Mouse (Mus musculus): ENCODE data around the gene Smarcd3. TPM values are rescaled to one million over a fixed set of nuclear protein-coding genes. Genes with fewer than 3 reads are reported as not detected.

Gene Smarcd3
- total and polyA plus RNA-seq, 3 experiments = 1.3 to 2.2 TPM; not detected in 1

DNA sequence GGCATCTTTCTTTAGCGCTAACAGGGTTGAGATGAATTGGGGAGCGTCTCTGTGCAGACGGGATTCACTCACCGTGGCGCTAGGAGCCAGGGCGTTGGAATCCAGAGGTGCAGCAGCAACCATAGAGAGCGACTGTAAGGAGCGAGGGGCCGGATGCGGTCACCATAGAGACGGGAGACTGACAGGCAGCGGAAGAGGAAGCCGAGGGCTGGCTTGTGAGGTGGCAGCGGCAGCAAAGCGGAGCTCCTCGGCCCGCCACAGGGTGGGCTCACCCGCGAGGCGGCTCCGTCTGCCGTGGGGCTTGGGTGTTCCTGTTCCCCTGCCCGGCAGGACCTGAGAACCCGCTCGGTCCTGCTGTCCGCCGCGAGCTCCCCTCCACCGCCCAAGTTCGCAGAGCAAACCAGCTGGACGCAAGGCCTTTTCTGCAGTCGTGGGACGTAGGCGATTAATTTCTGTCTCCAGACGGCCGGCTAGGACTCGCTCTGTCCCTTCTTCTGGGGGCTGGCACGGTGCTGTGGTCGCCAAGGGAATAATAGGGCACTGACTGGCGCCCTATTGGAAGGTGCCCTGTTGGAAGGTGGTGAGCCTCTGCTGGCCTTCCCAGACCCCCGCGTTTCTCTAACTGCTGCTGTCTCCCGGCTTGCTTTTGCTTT is 37.5 kb downstream of the Smarcd3 start, which contains the start of gene Chpf2:
Gene Chpf2 (plus strand): TSS at position 195 of the 653 bp plus-strand sequence.
- Histone ChIP-seq H3K9me3 (replicated peaks; ENCODE audit: low read length) (no peaks in the 10 kb centered on the region), H3K79me2 (replicated peaks; ENCODE audit: control insufficient read depth, extremely low read depth, insufficient read depth, poor library complexity, severe bottlenecking) (peaks cover 19% of the 10 kb centered on the region), H3K4me3 (replicated peaks in 1 of 3; ENCODE audit: low read depth in 2 of 3, low read length in 2 of 3, poor library complexity in 1 of 3) (peak within 1 kb of the TSS; percentile 88 to 98 (median 90)), H3K36me3 (replicated peaks in 1 of 2; ENCODE audit: control insufficient read depth in 1 of 2, insufficient read depth in 1 of 2, low read length in 1 of 2) (peaks cover 35 to 39% of the 10 kb centered on the region in 2 experiments), H3K4me1 (ENCODE audit: control insufficient read depth in 1 of 2, insufficient read depth in 2 of 2) (peaks cover 8 to 24% of the 10 kb centered on the region in 2 experiments), H3K4me2 (ENCODE audit: insufficient read depth, low read depth, poor library complexity, severe bottlenecking) (peak within 1 kb of the TSS; percentile 51), H3K27ac (ENCODE audit: insufficient read depth, low read depth) (peak within 1 kb of the TSS; percentile 18; the same call in 1 of the 2 replicates), H3K27me3 (replicated peaks) (no peaks in the 10 kb centered on the region), H3K9ac (ENCODE audit: insufficient read depth, low read depth) (peak within 1 kb of the TSS; percentile 77)
- dilution Hi-C loops (cut with MboI; ENCODE audit: extremely low pct_ligation_motif_present, extremely low pct_unique_long_range_greater_than_20kb, low sequenced_read_pairs) (no loop called here), in situ Hi-C loops (cut with MboI; ENCODE audit: low pct_ligation_motif_present, low pct_unique_long_range_greater_than_20kb, low sequenced_read_pairs) (no loop called here)
- peak; percentile 83 for DNase-seq (ENCODE audit: extremely low read depth)
- peak; percentile 86 for TF ChIP-seq NELFE (IDR thresholded peaks at IDR 0.05; ENCODE audit: low read depth, low read length)
- TF ChIP-seq ELF1 (IDR thresholded peaks at IDR 0.05; ENCODE audit: low read depth, low read length) = peak; percentile 91
- TF ChIP-seq ETS1 (conservative IDR thresholded peaks at IDR 0.05; ENCODE audit: low read depth, low read length) = no peak
- TF ChIP-seq PAX5 (IDR thresholded peaks at IDR 0.05; ENCODE audit: low read length) = no peak
- TF ChIP-seq RCOR1 (conservative IDR thresholded peaks at IDR 0.05; ENCODE audit: low read depth, low read length) = no peak
- TF ChIP-seq USF1 (IDR thresholded peaks at IDR 0.05; ENCODE audit: low read depth, low read length) = no peak
- peak; percentile 40; the same call in 1 of the 2 replicates for TF ChIP-seq GABPA (IDR thresholded peaks at IDR 0.05; ENCODE audit: insufficient replicate concordance, low read depth, low read length)
- TF ChIP-seq SMC3 (IDR thresholded peaks at IDR 0.05; ENCODE audit: low read depth, low read length) = no peak
- TF ChIP-seq MEF2A (IDR thresholded peaks at IDR 0.05; ENCODE audit: borderline replicate concordance, low read depth, low read length) = no peak
- peak; percentile 91 for TF ChIP-seq HCFC1 (IDR thresholded peaks at IDR 0.05; ENCODE audit: low read depth, low read length)
- TF ChIP-seq ZMIZ1 (IDR thresholded peaks at IDR 0.05; ENCODE audit: low read depth, low read length) = peak; percentile 73
- TF ChIP-seq CTCF (conservative IDR thresholded peaks at IDR 0.05 in 1 of 2, IDR thresholded peaks at IDR 0.05 in 1 of 2; ENCODE audit: low read depth in 2 of 2, low read length in 2 of 2) = no peak
- TF ChIP-seq USF2 (conservative IDR thresholded peaks at IDR 0.05; ENCODE audit: low read depth, low read length) = no peak
- TF ChIP-seq TBP (conservative IDR thresholded peaks at IDR 0.05; ENCODE audit: low read depth, low read length) = peak; percentile 57; the same call in 1 of the 2 replicates
- peak; percentile 87 for TF ChIP-seq POLR2A (IDR thresholded peaks at IDR 0.05; ENCODE audit: low read depth, low read length)
- no peak for TF ChIP-seq UBTF (IDR thresholded peaks at IDR 0.05; ENCODE audit: low read depth, low read length)
- no peak for TF ChIP-seq MAZ (IDR thresholded peaks at IDR 0.05; ENCODE audit: low read depth, low read length)
- TF ChIP-seq ZNF384 (IDR thresholded peaks at IDR 0.05; ENCODE audit: low read depth, low read length) = no peak
- no peak for TF ChIP-seq CHD2 (IDR thresholded peaks at IDR 0.05; ENCODE audit: low read length)
- no peak; the same call in 1 of the 2 replicates for TF ChIP-seq MAX (IDR thresholded peaks at IDR 0.05; ENCODE audit: low read length)
- TF ChIP-seq JUND (conservative IDR thresholded peaks at IDR 0.05; ENCODE audit: low read depth, low read length) = no peak
- no peak for TF ChIP-seq MXI1 (IDR thresholded peaks at IDR 0.05; ENCODE audit: low read depth, low read length)
- TF ChIP-seq MYC (IDR thresholded peaks at IDR 0.05; ENCODE audit: low read depth, low read length) = no peak
- TF ChIP-seq RAD21 (IDR thresholded peaks at IDR 0.05; ENCODE audit: low read depth, low read length) = no peak
- no peak for TF ChIP-seq CHD1 (IDR thresholded peaks at IDR 0.05; ENCODE audit: low read depth, low read length)
- TF ChIP-seq SIN3A (IDR thresholded peaks at IDR 0.05; ENCODE audit: low read length) = peak; percentile 94
- TF ChIP-seq MAFK (IDR thresholded peaks at IDR 0.05; ENCODE audit: insufficient replicate concordance, low read length) = no peak
- 0 out of 2 replicates have a peak, but pooled peaks have one; percentile 34 for TF ChIP-seq NRF1 (IDR thresholded peaks at IDR 0.05; ENCODE audit: low read depth, low read length)
- TF ChIP-seq BHLHE40 (IDR thresholded peaks at IDR 0.05; ENCODE audit: low read depth, low read length) = no peak
- no peak for TF ChIP-seq ZC3H11A (IDR thresholded peaks at IDR 0.05; ENCODE audit: low read depth, low read length)
- TF ChIP-seq POLR2AphosphoS2 (IDR thresholded peaks at IDR 0.05; ENCODE audit: low read depth, low read length) = no peak
- no peak for TF ChIP-seq E2F4 (IDR thresholded peaks at IDR 0.05; ENCODE audit: insufficient replicate concordance, low read depth, low read length)
- TF ChIP-seq KAT2A (IDR thresholded peaks at IDR 0.05; ENCODE audit: insufficient replicate concordance, low read length) = peak; percentile 69; the same call in 1 of the 2 replicates
- peak; percentile 88 for TF ChIP-seq TCF12 (IDR thresholded peaks at IDR 0.05; ENCODE audit: low read depth, low read length)
- TF ChIP-seq EP300 (IDR thresholded peaks at IDR 0.05; ENCODE audit: low read length) = no peak
- TF ChIP-seq ZKSCAN1 (IDR thresholded peaks at IDR 0.05; ENCODE audit: borderline replicate concordance, low read depth, low read length) = no peak
- peak; percentile 30; the same call in 1 of the 2 replicates for TF ChIP-seq IRF4 (IDR thresholded peaks at IDR 0.05; ENCODE audit: low read depth, low read length)
- TF ChIP-seq JUN (IDR thresholded peaks at IDR 0.05; ENCODE audit: insufficient read depth, low read depth, low read length) = no peak
